Mouse (Mus musculus) kidney, postnatal 10 days (tissue): ENCODE measurements around the gene Vamp9.

Experiments used
- DNase-seq: peaks from one replicate; pipeline ENCODE4 v3.0.0; 2021; ENCODE audit warnings: mixed read lengths

Gene Vamp9

DNA sequence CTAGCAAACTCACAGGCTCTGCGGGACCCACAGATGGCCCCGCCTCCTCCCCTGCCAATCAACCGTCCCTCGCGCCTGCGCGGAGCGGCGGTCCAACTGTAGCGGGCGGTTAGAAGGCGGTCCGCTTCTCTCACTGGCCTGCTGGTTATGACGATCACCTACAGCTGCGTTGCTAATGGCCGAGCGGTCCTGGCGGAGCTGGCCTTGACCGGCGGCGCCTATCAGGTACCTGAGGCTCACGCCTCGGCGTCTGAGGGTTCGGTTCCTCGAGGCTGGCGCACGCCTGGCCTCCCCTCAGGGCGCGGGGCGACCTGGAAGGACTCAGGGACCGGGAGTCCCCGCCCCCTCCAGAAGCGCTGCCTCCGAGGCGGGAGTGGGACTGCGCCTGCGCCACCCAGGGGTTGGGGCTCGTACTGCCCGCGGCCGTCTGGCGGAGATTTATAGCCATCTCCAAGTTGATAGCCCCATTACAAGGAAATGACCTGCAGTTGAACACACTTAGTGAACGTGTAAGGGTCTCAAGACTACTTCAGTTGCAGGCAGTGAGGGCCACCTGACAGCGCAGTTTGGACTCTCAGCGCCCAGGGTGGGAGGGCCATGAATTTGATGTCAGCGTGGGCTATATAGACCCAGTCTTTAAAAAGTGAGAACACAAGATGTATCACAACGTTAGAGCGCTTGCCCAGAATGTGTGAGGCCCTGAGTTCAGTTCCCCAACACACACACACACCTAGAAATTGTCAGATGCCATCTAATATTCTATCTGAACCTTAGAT, at the start of gene Vamp9:
Gene Vamp9 (plus strand): TSS at position 74 of the 776 bp plus-strand sequence.
- peak; percentile 98 for DNase-seq

DNA sequence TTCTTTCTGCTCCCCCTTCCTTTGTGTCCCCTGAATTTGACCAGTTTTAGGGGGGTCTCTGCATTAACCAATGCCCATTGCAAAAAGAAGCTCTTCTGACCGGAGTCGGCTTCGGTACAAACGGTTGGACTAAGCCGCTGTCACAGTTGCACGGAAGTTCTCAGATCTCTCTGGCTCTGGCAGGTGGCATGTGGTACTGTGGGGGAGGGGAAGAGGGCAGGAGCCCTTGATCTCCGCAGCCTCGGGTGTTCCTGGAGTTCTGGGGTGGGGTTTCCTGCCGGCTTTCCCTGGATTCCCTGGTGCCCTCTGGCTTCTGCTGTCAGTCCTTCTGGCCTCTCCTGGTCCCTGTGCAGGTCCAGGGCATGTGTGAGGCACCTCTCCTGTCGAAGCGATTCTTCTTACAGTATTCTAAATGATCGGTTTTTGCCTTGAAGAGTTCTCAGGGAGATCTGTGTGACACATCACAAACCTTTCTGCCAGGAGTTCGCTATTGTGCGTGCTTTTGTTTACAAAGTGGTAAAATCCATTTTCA, 48.9 kb upstream of the Vamp9 start:
- no peak for DNase-seq

DNA sequence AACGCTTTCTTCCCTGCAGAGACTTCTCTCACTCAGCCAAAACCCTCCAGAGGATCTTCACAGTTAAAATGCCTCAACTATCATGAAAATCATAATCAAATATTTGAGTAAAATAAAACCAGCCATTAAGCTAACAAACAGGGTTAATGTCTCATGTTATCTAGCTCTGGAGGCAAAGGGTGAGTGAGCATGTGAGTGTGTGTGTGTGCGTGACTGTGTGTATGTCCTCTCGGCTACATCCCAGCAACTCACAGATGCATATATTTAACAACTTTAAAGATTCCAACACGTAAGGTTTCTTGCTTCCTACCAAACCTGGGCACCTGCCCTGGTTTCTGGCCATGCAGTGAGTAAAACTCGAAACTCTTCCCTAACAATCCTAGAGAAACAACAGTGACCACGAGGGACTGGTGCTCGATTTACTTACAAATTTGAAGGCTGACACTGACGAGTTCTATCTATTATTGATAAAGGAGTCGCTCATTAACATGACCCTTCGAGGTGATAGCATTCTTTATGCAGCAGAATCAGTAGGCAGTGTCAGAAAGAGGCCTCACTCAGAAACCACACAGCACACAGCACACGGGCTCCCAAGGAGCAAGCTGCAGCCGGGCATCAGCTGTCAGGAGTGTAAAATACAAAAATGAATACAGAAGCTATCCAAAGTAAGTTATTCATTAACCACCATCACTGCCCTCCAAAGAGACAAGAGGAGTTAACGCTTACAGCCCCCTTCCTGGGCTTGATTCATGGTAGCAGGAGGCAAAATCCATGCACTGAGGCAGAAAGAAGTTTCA, 46.2 kb upstream of the Vamp9 start:
- no peak for DNase-seq

DNA sequence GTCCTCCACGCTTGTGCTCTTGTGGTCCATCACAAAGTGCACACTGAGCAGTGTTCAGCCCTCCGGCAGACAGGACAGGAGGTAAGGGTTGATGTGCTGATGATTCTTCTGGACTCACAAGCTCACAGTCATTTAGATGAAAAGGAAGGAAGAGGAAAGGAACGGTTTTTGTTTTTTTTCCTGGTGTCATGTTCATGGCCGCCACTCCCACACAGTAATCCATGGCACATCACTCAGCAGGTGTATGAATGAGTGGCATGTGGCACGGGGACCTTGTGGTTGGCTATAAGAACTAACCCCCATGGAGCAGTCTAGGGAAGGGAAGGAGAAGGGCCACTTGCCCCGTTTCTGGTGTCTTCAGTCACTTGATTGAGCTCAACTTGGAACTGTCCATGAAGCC, 44.2 kb upstream of the Vamp9 start:
- DNase-seq, result no peak

DNA sequence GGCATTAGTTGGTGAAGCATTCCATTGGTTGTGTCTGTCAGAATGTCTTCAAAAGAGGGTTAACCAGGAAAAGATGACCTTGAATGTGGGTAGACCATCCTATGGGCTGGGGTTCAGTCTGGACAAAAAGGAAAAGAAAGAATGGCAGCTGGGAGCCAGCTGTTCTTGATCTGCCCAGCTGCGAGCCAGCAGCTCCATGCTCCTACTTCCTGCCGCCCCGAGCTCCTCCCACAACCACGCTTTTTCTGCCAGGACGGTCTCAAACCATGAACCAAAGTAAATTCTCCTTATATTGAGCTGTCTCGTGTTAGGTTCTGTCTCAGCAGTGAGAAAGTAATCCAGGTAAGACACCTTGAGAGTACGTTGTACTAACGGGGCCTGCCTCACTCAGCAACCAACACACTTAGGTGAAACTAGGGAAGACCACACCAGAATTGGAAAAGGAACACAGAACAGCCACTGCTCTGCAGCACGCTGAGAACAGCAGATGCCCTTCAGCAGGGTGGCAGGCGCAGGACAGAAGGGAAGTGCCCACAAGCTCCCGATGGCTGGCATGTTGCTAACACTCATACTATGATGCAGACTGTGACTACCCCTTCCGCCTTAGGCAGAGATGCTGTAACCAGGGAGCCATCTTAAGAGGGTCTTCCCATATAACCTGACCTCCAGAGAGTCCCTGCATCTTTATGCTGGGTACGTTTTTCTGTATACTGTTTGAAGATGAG, 42.2 kb upstream of the Vamp9 start:
- peak; percentile 62 for DNase-seq

DNA sequence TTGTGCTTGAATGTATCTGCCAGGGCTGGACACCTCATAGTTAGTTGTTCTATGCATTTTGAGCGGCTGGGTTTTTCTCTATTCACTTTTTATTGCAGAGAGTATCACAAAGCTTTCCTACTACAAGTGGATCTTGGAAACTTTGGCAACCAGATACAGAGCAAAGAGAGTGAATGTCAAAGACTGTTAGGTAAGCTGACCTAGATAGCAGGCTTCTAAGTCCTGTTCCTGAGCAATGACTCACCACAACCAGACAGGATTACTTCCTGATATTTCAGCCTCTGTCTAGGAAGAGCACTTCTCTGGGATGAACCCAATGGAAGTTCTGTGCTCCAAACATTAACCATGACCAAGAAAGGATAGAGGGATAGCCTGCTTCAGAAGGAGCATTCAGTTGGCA, 40.3 kb upstream of the Vamp9 start:
- no peak for DNase-seq

DNA sequence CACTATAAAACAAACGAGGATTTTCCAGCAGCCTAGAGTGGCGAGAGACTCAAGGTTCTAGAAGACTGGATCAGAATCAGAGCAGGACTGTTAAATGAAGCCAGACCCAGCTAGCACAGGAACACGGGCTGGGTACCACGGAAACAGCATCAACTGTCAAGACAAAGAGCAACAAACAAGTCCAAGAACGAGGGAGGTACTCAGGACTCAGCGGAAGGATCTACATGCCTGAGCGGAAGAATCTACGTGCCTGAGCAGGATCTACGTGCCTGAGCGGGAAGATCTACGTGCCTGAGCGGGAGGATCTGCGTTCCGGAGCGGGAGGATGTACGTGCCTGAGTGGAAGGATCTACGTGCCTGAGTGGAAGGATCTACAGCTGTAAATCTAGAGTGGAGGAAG, 37.8 kb upstream of the Vamp9 start:
- DNase-seq, result no peak

DNA sequence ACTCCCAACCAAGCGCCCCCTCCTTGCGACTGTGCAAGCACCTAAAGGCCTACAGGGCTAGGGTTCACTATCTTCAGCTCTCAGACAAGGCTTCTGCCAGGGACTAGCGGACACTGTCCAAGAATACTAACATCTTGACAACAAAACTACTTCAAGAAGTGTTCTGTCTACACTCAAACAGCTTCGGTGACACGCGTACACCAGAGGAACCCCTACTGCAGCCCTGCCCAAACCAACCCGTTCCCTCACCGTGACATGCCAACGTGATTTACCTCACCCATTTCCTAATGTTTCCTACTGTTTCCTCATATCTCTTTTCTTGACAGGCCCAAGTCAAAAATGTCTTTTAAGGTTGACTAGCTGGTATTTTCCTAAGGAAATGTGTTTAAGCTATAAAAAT, 37.1 kb upstream of the Vamp9 start:
- no peak for DNase-seq

DNA sequence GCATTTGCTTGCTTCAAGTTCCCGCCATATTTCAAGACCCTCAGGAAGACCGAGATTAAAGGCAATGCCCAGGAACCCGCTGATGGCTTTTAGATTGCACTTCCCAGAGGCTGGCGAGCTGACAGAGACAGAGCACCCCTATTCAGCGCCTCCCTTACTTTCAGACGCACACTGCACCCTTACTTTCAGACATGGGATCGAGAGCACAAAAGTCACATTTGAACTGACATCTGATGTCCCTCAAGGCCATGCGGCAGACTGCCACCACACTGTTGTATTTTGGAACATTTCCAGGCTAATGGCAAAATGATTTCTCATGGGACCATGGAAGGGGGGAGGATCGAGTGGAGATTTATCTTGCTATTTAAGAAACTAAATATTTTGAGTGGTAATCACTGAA, 28.5 kb upstream of the Vamp9 start:
- DNase-seq, result no peak

DNA sequence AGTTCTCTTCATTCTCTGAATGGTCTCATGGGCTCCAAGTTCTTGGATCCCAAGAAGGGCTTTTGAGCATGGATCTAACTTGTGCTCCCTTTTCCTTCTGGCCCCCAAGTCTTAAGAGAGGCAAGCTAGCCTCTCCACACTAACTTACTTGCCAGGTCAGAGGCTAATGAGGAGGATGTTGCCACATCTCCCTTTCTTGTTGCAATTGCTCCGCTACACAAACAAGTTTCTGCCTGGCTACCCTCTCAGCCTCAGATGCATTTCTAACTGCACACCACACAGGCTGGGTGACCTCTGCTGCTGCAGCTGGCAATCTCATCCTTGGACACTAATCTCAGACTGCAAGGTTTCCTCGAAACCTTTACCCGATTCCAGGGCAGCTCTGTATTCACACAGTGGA, 23.6 kb upstream of the Vamp9 start:
- DNase-seq, result no peak

DNA sequence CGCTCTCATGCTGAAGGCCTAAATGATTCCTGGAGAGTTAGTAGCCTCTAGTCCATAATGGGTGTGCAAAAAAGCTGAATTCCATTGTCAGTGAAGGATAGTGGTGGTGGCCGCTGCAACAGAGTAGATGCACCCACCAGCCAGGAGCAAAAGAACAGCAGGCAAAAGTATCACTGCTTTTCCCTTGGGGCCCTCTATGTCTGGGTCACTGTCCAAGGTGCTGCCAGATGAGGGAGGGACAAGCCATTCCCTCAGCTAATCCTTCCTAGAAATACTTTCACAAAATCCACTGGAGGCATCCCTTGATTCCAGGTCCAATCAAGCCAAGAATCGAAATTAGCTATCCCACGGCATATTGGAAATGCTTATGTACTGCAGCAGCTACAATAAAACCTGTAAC, 22.0 kb upstream of the Vamp9 start:
- peak; percentile 21 for DNase-seq

DNA sequence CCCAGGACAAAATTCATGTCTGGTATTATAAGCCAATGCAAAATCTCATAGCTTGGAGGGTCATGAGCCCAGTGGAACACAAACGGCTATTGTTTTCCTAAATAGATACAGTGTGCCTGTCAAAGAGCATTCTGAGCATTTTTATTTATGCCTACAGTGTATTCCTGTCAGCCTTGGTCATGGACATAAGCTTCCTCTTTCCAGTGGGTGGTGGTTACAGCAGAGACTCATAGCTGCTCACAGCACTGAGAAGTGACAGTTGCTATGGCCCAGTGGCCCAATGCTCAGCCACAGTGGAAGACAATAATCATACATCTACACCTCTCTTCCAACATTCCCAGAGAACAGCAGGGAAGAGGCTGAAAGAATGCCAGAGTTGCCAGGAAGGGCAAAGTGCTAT, 18.9 kb upstream of the Vamp9 start:
- DNase-seq, result no peak

DNA sequence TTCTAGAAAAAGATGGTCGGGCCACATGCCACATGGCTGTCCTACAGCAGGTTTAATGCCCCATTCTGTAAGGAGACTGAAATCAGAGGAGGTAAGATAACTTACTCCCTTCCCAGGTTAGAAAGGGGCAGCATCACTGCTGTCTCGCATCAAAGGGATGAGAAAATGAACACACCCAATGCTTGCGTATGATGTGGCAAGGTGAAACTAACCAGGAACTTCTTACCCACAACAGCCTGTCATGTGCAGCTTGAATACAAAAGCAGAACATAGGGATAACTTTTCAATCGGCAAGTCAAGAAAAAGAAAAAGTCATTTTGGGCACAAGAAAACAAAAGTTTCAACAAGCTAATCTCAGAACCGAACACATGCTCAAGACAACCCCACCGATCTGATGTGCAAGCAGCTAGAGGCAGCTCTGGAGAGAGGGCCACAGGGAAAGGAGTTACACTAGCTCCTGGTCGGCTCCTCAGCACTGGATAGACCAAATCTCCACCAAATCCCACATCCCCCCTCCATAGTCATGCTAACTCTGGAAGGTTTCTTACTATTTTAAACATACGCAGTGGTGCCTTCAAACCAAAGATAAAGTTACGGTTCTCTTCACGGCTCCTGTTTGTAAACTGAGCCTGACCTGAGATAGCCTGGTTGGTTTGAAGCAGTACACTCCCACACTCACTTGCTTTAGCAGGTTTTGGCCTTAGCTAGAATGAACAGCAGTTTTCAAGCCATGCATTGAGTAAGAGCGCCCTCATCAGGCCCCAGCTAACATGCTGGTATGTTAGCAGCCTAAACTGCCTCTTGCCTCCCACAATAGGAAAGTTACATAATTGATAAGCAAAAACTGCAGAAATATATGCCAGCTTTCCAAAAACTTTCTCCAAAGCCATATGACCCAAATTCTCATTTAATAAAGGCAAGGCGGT, 14.3 kb upstream of the Vamp9 start:
- DNase-seq, result peak; percentile 76

DNA sequence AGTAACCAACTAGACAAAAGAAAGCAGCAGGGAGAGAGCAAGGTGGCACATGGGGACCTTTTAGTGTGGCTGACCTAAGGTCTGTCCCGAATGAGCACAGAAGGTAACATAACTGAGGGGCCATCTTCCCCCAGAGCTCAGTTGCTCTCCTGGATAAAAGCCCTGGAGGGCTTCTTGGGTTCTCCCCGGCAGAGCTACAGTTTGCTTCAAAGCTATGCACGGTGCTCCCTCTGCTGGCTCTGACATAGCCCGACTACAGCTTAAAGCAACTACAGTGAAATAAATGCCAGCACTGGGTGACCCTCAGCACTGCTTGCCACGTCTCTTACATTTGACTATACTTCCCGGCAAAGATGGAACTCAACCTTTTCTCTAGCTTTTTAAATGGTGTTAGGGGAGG, 6.0 kb upstream of the Vamp9 start:
- DNase-seq, result peak; percentile 82

DNA sequence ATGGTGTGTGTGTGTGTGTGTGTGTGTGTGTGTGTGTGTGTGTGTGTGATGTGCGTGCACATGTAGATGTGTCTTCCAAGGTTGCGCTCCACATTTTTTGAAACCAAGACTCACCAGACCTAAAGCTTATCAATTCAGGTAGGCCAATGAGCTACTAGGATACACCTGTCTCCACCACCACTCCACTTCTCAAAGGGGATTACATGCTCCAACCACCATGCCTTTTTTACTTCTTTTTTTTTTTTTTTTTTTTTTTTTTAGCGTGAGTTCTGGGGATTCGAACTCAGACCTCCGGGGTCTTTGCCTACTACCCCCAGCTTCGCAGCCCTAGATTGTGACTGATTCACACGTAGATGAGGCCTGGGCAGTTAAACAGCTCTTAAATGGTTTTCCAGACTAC, 323 bp upstream of the Vamp9 start:
- no peak for DNase-seq

DNA sequence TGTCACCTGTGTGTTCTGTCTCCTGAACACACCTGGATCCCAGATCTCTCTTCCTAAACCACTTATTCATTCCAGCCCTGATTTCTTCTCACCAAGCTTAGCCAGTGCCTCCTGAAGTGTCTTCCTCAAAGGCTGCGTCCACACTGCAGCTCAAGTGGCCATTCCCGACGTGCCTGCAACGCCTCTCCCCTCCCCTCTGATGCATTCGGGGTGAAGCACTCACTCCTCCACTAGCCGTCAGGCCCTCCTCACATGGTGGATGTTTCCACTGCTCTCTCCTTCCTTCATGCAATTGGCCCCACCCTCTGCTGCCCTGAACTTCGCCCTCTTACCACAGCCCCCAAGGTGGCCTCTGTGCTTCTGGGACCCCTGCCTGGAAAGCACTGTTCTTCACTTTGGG, 9.4 kb downstream of the Vamp9 start:
- DNase-seq, result no peak

DNA sequence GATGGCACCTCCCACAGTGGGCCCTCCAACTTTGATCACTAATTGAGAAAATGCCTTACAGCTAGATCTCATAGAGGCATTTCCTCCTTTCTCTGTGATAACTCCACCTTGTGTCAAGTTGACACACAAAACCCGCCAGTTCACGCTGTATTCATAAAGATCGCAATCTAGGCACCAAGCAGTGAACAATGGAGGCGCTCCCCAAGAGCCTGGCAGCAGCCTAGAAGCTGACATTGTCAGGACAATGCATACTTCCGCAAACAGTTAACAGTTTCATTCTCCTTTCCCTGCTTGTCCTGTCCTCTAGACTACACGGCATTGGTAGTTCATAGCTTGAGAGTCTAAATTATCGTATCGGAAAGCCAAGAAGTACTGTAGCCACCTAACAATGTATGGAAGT, 16.0 kb downstream of the Vamp9 start:
- no peak for DNase-seq

DNA sequence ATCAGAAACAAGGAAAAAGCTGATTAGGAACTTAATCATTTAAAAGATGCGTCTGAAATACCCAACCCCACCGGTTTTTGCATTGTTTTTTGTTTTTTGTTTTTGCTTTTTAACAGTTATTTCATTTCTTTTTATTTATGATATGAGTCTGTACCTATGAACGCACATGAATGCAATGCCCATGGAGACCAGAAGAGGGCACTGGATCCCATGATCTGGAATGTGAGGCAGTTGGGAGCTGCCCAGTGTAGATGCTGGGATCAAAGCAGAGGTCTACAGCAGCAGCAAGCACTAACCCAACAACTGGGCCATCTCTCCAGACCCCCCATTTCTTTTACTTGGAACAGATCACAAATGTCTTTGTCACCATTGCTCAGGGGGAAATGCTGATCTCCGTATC, 21.9 kb downstream of the Vamp9 start:
- DNase-seq, result peak; percentile 67

DNA sequence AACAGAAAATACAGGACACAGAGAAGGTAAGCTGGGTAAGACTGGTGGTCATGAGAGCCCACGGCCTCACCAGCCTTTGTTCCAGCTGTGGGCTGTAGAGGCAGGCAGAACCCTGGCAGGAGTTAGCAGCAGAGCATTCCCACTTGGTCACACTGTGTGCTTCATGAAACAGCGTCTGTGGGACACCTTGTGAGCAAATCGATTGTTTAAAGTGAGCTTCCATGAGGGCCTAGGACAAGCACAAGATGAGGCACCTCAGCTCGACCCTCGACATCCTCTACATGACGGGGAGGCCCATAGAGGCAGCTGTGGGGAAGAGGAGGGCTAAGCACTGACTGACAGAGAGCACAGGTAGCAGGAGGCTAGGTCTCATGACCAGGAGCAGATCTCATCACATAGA, 25.9 kb downstream of the Vamp9 start:
- no peak for DNase-seq

DNA sequence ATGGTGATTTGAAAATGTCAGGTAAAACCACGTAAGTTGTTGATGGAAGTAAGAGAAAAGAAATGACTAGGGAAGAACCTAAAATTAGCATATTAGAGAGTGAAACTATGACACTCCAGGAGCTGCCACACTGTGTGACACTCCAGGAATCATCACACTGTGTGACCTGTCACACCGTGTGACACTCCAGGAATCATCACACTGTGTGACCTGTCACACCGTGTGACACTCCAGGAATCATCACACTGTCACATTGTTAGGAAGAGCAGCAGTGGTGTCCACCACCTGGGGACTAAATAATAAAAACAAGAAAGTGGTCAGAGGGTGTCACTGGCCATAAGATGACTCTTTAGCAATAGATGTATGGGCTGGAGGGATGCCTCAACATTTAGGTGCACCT, 33.4 kb downstream of the Vamp9 start:
- DNase-seq, result no peak

DNA sequence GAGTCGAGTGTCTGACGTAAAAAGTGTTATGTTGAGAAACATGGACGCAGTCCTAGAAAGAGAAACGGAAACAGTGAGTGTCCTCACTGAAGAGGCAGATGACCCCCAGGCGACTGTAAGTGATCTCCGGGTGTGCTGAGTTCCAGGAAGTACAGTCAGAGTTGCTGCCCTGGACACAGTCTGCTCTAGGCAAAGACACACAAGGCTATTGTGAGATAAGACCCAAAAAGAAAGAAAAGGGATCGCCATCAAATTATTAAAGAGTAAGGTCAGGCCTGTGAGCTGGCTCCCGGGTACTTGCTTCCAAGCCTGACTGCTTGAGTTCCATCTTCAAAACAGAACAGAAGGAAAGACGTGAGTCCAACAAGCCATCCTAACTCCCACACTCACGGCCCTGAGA, 35.2 kb downstream of the Vamp9 start:
- DNase-seq, result no peak

DNA sequence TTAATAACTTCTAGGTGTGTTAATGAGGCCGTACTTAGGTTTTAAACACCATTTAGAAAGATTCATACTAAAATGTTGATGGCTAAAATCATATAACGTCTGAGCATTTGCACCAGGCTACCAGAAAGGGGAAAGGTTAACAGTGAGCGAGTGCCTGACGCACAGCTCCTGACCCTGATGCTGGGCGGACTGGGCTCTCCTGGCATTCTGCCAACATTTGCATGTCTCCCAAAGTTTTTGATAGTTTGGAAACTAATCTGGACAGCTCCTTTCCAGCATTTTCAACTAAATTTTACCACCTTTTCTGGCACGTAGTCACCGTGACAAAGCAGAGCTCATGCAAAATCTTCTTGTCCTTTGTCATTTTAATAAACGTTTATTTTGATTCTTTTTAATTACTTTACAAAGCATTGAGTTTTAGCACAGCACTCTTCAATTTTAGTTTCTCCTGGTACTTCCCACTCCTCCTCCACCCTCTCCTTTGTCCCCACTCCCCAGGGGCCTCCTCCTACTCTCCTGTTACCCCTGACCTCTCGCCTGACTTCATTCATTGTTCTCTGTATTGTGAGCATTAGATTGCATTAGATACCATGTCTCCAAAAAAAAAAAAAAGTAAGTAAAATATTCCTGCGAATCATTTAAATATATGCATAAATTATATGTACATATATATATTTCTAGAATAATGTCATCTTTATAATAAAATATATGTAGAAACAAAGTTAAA, 35.9 kb downstream of the Vamp9 start:
- peak; percentile 17 for DNase-seq
